Mouse (Mus musculus): Measurements from ENCODE around the gene Vmn1r31.

The Vmn1r31 gene

DNA sequence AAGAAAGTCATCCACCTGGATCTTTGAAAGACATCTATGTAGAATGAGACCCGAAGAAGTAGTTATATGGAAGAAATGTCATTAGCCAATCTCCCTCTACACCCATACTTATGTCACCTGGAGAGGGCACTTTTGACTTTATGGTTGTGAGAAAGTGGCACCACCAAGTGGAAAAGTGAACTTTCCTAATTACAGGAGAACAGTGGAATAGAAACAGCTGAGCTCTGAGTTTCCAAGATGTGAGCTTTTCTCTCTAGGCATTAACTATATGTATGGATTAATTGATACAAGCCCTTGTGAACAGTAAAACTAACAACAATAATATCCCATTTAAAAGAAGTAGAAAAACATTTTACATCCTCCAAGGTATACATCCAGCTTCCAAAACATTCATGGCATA lies at the start of gene Vmn1r31:
Gene Vmn1r31, minus strand, starts transcription at position 101 of the 400 bp plus-strand sequence.
- DNase-seq (ENCODE audit: low spot score): no peak

DNA sequence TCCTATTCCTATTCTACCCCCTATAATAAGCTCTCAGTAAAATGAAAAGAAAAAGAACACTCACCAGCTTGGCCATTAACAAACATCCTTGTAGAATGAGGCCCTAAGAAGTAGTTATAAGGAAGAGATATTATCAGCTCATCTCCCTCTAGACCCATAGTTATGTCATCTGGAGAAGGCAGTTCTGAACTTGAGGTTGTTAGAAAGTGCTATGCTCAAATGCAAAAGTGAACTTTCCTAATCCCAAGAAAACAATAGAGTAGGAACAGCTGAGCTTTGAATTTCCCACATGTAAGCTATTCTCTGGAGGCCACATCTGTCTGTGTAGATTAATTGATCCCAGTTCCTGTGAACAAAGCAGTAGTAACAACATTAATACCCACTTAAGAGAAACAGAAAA lies 31.8 kb downstream of the Vmn1r31 start, which contains the start of gene Vmn1r30:
Gene Vmn1r30, minus strand, starts transcription at position 101 of the 400 bp plus-strand sequence.
- no peak for DNase-seq (ENCODE audit: low spot score)

Measured in left cerebral cortex, adult 11 months (tissue).